Mouse (Mus musculus) lung, postnatal 14 days (tissue): ENCODE data around the gene Prkab2.

Source experiments
- DNase-seq: peaks from one replicate; pipeline ENCODE4 v3.0.0; 2021

The Prkab2 gene

DNA sequence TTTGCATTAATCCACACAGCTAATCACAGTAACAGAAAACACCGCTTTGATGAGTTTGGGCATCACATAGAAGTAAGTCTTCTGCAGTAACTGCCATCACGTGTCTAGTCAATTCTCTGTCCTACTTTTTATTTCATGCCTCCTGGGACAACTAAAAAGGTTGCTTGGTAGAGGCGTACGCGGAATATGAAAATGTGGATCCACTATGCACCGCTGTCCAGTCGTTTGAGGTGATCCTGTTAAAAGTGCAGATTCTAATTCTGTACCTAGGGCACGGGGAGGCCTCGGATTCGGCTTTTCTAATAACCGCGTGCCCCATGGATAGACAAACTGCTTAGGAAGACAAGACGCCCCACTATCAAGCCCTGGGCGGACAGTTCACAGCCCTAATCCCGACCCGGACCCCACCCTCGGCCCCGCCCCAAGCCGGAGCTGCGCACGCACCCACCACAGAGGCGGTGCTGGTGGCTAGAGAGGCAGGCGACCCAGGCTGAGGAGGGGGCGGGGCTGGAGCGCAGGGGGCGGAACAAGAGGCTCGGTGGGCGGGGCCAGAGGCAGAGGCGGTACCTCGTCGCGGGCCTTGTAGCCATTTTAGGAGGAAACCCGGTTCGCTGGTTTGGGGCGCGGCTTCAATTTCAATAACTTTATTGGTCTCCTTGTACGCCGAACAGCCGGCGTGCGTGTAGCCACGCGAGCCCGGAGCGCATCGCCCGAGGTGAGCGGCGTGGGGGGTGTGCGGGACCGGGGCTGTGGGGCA, at the start of gene Prkab2:
Prkab2 (plus strand) TSS at position 539 of the 757 bp plus-strand sequence.
- DNase-seq, result peak; percentile 100

DNA sequence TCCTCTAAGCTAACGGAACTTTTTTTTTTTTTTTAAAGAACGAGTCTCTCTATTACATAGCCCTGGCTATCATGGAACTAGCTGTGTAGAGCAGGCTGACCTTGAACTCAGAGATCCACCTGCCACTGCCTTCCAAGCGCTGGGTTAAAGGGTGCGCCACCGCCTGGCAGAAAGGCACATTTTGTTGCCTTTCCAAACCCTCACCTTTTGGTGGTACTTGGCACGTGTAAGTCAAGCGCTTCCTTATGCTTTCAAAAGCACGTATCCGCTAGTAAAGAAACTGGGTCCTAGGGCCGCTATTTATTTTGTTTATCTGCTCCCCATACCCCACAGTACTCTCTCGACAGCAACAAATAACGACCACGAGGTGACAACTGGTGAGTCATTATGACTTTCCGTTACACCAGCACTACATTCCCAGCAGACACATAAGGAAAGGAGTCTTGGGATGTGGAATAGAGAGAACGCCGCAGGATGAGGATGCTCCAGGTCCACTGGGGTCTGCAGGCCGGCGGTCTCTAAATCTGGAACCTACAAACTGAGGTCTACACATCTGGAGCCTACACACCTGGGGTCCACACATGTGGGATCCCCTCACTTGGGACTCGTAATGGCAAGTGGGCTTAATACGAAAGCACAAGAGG, 48.7 kb upstream of the Prkab2 start:
- DNase-seq, result peak; percentile 50

DNA sequence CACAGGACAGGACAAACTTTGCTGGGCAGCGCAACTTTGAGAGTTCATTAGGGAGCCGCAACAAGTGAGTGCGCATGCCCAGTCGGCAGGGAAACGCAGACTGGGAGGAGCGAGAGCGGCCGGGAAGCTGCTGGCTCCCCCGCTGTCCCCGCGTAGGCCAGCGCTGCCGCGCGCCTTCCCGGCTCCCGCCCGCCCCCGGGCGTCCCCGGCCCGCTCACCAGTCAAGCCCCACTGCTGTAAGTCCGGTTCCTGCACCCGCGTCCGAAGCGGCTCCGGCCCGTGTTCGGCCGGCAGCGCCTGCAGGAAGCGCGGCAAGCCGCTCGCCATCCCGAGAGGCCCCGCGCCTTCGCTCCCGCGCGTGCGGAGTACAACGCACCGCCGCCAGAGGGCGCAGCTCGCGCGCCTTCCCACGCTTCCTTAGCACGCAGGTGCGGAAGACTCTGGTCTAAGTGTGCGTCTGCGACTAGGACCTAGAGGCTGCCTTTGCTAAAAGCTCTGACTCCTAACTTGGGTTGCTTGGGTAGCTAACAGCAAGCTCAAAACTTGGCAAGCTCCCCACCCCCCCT, 48.1 kb upstream of the Prkab2 start, which contains the start of gene Chd1l:
Chd1l (minus strand) TSS at position 359 of the 566 bp plus-strand sequence.
- DNase-seq, result peak; percentile 96

DNA sequence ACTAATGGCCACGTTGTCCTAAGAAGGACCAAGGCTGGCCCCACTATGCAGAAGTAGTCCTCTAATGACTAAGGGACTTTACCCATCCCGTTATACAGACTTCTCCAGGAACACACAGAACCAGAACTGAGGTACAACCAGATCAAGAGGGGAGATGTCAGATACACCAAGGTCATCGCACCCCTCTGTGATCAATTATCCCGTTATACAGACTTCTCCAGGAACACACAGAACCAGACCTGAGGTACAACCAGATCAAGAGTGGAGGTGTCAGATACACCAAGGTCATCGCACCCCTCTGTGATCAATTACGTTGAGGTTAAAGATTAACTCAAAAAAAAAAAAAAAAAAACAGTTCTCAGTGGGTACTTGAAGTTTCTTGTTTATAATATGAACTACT, 47.0 kb upstream of the Prkab2 start:
- DNase-seq, result no peak

DNA sequence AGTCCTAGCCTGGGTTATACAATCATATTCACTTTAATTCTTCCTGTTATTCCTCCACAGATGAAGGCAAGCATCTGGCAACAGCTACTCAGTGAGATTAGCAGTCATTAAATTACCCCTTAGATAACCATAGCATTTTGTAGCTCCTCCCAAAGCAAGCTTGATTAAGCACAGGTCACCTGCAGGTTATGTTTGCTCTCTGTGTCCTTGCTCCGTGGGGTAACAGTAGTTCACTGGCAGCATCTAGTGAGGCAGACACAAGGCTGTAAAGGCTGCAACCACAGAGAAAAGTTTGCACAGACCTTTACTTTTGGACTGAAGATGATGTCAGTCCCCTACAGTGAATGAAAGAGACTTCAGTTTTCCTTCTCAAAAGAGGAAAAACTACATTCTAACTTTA, 42.8 kb upstream of the Prkab2 start:
- no peak for DNase-seq

DNA sequence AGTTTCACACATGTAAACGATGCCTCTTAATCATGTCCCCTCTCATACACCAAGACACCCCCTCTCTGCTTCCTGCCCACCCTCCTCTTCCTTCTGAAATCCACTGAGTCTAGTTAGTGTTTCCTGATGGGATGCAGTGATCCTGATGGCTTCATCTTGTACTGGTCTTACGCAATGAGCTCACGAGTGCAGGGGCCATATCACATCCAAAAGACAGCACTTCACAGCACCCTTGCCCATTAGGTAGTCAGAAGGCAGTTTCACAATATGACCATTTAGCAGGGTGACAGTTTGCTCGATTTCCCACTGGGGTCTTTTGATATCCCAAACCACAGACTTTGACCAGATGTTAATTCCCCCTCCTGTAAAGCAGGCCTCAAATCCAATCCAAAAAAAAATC, 42.1 kb upstream of the Prkab2 start:
- no peak for DNase-seq

DNA sequence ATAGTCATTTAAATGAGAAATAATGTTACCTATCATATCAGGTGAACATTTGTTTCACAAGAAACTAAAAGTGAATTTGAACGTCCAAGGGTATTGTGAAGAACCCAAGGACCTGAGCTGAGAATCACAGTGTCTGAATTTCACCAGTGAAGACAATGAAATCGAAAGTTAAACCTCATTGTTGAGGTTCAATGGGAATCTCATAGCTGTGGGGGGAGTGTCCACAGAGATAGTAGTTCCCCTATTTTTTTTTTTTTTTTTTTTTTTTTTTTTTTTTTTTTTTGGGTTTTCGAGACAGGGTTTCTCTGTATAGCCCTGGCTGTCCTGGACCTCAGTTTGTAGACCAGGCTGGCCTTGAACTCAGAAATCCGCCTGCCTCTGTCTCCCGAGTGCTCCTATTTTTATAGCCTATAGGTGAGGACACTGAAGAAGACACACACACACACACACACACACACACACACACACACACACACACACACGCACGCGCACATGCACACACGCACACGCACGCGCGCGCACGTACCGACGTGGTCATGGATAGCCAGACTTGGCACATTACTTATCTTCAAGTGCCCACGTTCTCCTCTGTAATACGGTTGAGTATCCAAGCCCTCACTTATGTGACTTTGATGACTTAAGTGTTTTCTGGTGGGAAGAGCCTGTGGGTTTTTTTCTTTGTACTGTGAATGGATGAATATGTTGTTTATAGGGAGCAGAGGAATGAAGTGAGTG, 40.7 kb upstream of the Prkab2 start:
- no peak for DNase-seq

DNA sequence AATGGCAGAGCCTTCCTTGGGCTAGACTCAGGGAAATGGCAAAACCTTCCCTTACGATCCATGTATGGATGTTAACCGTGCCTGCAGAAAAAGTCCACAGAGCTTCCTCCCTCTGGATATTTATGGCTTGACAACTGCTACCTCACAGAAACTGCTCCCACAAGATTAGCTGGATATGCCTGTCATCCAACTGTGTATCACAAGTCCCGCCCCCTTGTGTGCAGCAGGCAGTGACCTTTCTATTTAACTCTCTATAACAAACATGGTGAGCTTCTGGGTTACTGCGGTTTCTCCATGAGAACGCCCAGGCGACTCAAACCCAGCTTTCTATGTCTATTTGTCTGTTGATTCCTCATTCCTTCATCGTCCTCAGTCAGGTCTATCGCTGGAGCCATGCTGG, 40.1 kb upstream of the Prkab2 start:
- no peak for DNase-seq

DNA sequence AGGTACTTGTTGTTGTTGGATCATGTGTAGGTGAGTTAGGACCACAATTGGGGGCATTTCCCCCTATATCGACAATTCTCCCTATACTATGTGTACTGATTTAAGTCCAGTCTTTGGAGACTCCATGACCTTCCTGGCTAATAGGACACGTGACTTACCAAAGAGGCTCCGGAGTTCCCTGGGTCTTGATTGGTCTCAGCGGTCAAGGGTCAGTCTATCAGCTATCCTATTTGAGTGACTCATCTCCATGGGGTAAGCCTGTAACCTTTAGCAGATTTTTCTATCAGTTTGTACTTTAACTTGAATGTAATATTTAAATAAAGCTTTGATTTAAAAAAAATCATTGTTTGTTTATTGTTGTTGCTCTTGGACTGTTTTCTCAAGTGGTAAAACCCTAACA, 37.3 kb upstream of the Prkab2 start:
- DNase-seq, result no peak

DNA sequence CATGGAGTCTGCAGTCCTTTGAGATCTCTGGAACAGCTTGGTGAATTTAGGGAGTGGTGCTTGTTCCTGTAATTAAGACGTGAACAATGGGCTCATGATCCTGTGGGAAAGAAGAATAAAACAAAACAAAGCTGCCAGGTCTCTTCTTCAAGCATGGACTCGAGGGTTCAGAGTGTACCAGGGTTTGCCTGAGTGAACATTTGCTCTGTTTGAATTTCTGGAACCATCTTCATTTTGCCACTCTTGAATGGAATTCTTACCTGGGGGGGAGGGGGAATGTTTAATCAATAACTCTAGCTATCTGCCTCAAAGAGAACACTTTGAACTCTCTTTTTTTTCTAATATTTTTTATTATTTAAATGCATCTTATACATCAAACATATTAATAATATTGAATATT, 33.4 kb upstream of the Prkab2 start:
- DNase-seq, result no peak

DNA sequence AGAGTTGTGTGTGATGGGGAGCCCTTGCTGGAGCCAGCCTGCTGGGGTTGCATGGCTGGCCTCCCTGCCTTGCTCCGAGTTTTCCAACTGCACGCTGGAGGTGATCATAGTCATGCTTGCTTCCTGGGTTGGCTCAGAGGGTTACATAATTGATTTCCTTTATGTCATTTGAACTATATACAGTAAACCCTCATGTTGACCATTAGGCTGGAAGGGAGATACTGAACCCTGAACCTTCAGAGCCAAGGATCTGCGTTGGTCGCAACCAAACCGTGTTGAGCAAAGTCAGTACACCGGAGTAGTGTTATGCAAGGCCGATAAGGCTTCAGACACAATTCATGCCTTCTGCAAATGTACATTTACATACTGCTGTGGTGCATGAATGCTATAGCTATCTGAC, 30.1 kb upstream of the Prkab2 start:
- DNase-seq, result no peak

DNA sequence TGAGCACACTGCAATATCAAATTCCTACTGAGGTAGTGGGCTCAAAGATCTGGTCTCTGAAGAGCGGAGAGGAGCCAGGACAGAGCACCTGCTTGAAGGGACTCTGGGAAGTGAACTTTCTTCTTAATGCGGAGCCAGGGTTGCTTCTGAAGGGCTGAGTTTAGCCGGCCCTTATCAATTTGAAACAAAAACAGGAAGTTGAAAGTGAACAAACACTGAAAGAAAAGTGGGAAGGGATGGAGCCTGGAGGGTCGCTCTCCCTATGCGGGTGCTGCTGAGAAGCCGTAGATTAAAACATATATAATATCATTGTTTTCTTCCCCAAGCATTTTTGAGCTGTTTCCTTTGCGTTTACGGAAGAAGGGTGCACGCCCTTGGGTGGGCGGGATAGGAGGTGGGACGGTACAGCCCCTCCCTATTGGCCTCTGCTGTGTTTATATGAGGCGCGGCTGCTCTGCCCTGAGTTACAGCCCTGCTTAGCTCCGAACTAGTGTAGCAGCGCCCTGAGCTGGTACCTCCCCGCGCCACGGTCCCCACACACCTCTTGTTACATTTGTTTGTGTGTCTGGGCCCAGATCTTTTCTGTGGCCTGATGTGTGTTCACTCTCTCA, 29.5 kb upstream of the Prkab2 start, which contains the start of gene Fmo5:
Fmo5 (plus strand) TSS at position 414 of the 611 bp plus-strand sequence.
- peak; percentile 78 for DNase-seq

DNA sequence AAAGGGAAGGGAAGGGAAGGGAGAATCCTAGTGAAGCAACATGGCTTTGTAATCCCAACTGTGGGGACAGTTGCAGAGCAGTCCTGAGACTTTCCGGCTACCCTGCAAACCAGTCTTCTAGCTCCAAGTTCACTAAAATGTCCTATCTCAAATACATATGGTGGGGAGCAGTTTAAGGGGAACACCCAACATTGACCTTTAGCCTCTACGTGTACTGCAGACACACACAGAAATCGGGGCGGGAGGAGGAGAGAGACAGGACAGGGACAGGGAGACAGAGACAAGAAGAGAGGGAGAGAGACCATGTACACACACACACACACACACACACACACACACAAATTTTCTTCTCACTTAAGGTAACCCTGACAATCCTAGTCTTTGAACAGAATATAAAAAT, 28.1 kb upstream of the Prkab2 start:
- no peak for DNase-seq

DNA sequence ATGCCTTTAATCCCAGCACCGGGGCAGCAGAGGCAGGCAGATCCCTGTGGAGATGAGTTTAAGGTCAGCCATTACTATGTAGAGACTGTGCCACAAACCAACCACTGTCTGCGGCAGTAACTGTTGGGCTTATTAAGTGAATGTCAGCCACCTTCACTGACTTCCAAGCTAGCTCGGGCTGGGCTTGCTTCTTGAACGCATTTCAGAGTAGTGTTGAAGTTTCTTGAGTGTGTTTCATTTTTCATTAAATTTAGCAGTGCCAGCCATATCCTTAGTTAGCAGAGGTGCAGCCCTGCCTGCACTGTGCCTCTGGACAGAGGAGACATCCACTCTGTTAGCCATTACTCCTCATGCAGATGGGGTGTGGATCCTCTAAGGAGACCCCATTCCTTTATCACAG, 27.2 kb upstream of the Prkab2 start:
- DNase-seq, result no peak

DNA sequence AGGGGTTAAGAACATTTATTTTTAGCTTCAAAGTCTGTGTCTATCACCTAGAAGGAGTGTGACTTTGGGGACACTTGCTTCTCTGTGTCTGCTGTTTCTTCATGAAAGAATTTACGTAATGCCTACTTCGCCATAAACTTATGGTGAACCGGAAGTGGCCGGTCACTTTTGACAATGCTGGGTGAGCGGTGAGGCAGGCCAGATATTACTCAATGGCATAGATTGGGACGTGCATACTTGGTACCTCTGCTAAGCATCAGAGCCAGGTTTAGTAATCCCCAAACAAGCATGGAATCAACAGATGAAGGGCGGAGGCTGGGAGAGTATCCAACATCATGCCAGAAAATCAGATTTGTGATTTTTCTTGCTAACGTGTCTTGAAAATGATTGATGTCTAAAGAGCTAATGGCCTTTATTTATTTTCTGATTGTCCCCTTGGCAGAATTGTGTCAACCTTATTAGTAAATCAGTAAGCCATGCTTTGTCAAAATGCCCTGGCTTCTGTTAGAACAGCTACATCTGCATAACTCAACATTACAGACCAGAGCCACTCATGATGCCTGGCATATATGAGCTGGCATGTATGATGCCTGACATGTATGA, 26.6 kb upstream of the Prkab2 start:
- no peak for DNase-seq

DNA sequence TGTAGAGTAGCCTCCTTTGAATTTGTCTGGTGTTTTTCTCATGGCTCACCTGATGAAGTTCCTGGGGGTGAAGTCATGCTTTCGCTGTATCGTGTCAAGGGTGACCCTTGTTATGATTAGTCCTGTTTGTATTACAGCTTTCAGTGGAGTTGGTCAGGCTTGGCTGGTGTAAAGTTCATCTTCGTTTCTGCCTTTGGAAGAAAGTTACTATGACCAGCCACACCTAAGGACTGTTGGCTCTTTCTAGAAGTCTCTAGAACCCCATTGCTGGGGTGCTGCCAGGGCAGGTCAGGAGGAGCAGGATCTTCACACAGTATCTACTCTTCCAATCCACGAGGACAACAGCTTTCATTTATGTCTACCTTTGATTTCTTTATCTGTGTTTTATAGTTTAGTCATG, 24.5 kb upstream of the Prkab2 start:
- no peak for DNase-seq

DNA sequence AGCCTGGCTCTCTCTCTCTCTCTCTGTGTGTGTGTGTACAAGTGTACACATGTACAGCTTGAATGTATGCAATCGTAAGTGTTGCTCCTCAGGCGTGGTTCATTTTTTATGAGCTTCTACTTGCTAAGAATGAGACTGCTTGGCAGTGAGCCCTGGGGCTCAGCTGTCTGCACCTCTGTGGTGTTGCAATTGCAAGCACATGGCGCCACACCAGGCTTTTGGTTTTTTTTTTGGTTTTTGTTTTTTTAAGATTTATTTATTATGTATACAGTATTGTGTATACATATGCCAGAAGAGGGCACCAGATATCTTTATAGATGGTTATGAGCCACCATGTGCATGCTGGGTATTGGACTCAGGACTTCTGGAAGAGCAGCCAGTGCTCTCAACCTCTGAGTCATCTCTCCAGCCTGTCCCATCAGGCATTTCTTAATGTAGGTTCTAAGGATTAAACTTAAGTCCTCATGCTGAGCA, 23.7 kb upstream of the Prkab2 start:
- peak; percentile 58 for DNase-seq

DNA sequence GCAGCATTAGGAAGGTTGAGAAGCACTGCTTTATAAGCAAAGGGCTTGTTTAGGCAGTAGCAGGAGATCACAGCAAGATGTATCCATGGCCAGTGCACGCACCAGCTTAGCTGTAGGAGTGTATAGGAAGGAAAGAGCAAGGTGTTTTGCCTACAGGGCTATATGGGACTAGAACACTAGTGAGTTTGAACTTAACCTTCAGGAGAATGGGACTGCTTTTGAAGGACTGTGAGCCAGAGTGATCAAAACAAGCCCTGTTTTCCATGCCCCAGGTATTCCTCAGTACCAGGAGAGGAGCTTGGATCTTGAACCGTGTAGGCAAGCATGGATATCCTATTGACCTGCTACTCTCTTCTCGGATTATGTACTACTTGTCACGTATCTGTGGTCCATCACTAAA, 16.6 kb upstream of the Prkab2 start:
- no peak for DNase-seq

DNA sequence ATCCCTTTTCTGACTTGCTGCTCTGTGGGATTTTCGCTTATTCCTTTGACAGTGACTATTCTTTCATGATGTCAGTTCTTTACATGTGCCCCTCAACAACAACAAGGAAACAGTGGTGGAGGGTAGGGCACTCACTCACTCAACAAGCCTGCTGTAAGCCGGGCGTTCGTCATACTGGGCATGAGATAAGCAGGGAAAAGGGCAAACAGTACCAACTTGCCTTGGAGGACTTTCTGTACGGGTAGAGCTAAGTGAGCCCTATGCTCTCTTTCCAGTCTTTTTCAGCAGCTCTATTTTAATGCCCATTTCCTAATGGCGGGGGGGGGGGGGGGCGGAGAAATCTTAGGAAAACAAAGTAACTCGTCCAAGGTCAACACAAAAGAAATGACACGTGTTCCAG, 16.0 kb upstream of the Prkab2 start:
- DNase-seq, result no peak

DNA sequence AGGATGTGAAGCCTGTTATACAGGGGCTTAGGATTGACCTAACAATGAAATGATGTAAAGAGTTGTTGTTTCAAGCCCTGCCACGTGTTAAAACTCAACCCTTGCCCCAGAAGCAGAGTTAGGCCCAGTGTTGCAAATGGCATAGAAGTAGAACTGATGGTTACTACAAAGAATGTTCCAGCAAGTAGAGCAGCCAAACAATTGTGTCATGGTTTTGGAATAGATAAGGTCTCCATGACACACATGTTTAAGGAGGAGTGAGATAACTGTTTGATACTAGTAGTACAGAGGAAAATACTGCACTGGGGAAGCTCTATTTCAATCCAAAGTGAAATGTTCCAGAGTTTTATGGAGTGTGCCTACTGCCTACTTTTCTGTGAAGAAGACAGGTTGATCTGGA, 9.5 kb upstream of the Prkab2 start:
- no peak for DNase-seq

DNA sequence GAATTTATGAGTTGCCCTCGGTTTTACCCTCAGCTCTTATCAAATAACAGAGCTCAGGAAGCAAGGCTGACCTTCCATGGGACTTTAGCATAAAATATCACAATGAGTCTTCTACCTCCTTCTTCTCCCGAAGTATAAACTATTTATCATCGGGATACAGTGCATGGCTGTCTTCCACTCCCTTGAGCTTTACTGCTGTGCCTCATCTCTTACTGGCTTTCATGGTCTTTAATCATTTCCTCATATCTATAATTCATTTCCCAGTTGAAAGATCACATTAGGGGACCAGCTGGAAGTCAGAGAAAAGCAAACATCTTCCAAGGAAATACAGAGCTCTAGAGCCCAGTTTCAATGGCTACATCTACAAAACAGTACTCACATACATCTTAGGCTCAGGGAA, 9.0 kb upstream of the Prkab2 start:
- DNase-seq, result no peak

DNA sequence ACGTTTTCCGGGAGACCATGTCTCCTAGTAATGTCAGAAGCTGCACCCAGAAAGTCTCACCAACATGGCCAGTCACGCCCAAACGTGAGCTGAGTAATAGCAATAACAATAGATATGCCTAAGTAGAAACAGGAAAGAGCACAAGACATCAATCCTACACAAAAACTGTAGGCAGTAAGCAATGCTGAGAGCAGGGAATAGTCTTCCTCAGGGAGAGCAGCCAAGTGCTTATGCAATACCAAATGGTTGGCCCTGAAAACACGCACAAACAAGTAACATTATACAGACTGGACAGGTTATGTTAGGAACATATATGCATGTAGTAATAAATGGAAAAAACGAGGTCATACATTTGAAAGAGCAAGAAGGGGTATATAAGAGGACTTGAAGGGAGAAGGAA, 8.5 kb upstream of the Prkab2 start:
- no peak for DNase-seq

DNA sequence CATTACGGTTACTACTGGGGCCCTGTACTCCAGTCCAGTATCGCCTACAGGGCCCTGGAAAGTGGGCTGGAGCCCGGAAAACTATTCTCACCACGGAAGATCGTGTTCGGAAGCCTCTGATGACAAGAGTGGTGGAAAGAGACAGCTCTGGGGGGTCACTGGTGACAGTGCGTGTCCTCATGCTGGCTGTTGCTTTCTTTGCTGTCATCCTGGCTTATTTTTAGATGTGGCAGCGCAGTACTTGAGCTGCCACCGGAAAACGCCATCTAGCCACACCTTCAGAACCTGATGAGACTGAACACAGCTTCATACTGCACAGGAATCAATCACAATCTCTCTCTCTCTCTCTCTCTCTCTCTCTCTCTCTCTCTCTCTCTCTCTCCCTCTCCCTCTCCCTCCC, 6.4 kb upstream of the Prkab2 start:
- no peak for DNase-seq
